Mouse (Mus musculus) cerebellum, adult 2 months (tissue): Measurements from ENCODE around the gene Prdm11.

Source experiments
- CTCF ChIP-seq: fragments of 200-500 bp; IDR thresholded peaks from 2 replicates; pipeline ENCODE4 v1.5.1; 2011; ENCODE audit warnings: low read depth, mild to moderate bottlenecking, control low read depth, low read length, moderate library complexity, borderline replicate concordance; ENCODE audit not compliant: insufficient read depth
- POLR2A ChIP-seq: fragments of 200-500 bp; IDR thresholded peaks from 2 replicates; pipeline ENCODE4 v1.6.1; 2011; ENCODE audit warnings: low read length, control low read depth, borderline replicate concordance; ENCODE audit not compliant: insufficient read depth

- no peak for TF ChIP-seq CTCF
- no peak for TF ChIP-seq POLR2A
Measured at GRCm38 (mm10) chr2:93027713-93028112, 18.3 kb downstream of the Prdm11 start.
